Mouse (Mus musculus) midbrain, embryonic 16.5 days (tissue): ENCODE measurements at regions not wholly inside any gene's neighbourhood (a gene's known extent, or its start where the extent isn't known, plus 50 kb on each side); places are given as distances from the start of the nearest gene placed in this dataset.
"Not testable (repeated sequence)": the region's sequence is repeated elsewhere in the genome, so short reads cannot be mapped to it uniquely, and the experiment has no call there.

Experiments used
- ATAC-seq: fragments of 200-750 bp; cut with Nextera tagmentation; 2 replicates; pipeline ENCODE4 v1.8.0; 2017; ENCODE audit warnings: moderate TSS enrichment
- H3K27ac ChIP-seq: fragments of 300-500 bp; sonication (generic); 2 replicates; pipeline ENCODE4 v1.5.1; 2014; ENCODE audit warnings: mild to moderate bottlenecking, low read length, mixed read lengths
- H3K27me3 ChIP-seq: fragments of 300-500 bp; sonication (generic); 2 replicates; pipeline ENCODE4 v1.6.1; 2014; ENCODE audit warnings: low read depth, low read length, mixed read lengths; ENCODE audit not compliant: control insufficient read depth, insufficient read depth
- H3K36me3 ChIP-seq: fragments of 300-500 bp; sonication (generic); 2 replicates; pipeline ENCODE4 v1.6.1; 2014; ENCODE audit warnings: mild to moderate bottlenecking, low read length, moderate library complexity, mixed read lengths; ENCODE audit not compliant: control insufficient read depth, insufficient read depth
- H3K4me1 ChIP-seq: fragments of 300-500 bp; sonication (generic); 2 replicates; pipeline ENCODE4 v1.6.1; 2014; ENCODE audit warnings: mild to moderate bottlenecking, low read length, mixed read lengths; ENCODE audit not compliant: control insufficient read depth, insufficient read depth
- H3K4me2 ChIP-seq: fragments of 300-500 bp; sonication (generic); 2 replicates; pipeline ENCODE4 v1.6.1; 2014; ENCODE audit warnings: mild to moderate bottlenecking, low read length, mixed read lengths
- H3K4me3 ChIP-seq: fragments of 300-500 bp; sonication (generic); 2 replicates; pipeline ENCODE4 v1.5.1; 2014; ENCODE audit warnings: low read depth, mild to moderate bottlenecking, low read length, moderate library complexity, mixed read lengths
- H3K9ac ChIP-seq: fragments of 300-500 bp; sonication (generic); 2 replicates; pipeline ENCODE4 v1.6.1; 2014; ENCODE audit warnings: low read depth, low read length, mixed read lengths
- H3K9me3 ChIP-seq: fragments of 300-500 bp; sonication (generic); replicated peaks from 2 replicates; pipeline ENCODE4 v1.6.1; 2014; ENCODE audit warnings: mild to moderate bottlenecking, low read length, mixed read lengths; ENCODE audit not compliant: control insufficient read depth, poor library complexity, severe bottlenecking
- WGBS: fragments of 180-500 bp; shearing (Covaris S2); extraction: QIAGEN DNeasy Blood & Tissue Kit; methylation state at CpG from one replicate; pipeline ENCODE4 v1.1.7; 2014; 5-methylcytosine and 5-hydroxymethylcytosine counted together

GRCm38 (mm10) chr17:69563165-69563564, 124.0 kb downstream of the Akain1 start:
- ATAC-seq, result peak; percentile 90
- Histone ChIP-seq H3K4me1 (no peaks in the 10 kb centered on the region), H3K4me3 (no peak overlapping the region), H3K27me3 (no peaks in the 10 kb centered on the region), H3K27ac (no peak overlapping the region), H3K9ac (no peak overlapping the region), H3K4me2 (no peak overlapping the region), H3K36me3 (no peaks in the 10 kb centered on the region), H3K9me3 (no peaks in the 10 kb centered on the region)
- WGBS, result 9% methylated on average over 4 of the region's 4 CpGs

GRCm38 (mm10) chr17:69571070-69571669, 132.0 kb downstream of the Akain1 start:
- not testable (repeated sequence) for H3K27me3 ChIP-seq, ATAC-seq, H3K9ac ChIP-seq, H3K9me3 ChIP-seq, H3K4me2 ChIP-seq, H3K27ac ChIP-seq, H3K36me3 ChIP-seq, H3K4me3 ChIP-seq, H3K4me1 ChIP-seq
- whole genome bisulfite sequencing, result 71% methylated on average over 8 of the region's 8 CpGs

- Histone ChIP-seq H3K27ac (no peak overlapping the region), H3K9ac (no peak overlapping the region), H3K4me1 (no peaks in the 10 kb centered on the region), H3K4me2 (no peak overlapping the region), H3K27me3 (no peaks in the 10 kb centered on the region), H3K36me3 (no peaks in the 10 kb centered on the region), H3K4me3 (no peak overlapping the region), H3K9me3 (no peaks in the 10 kb centered on the region)
- no peak for ATAC-seq
- 73% methylated on average over 4 of the region's 4 CpGs for WGBS
Measured at GRCm38 (mm10) chr17:69590553-69590952, 151.4 kb downstream of the Akain1 start.

GRCm38 (mm10) chr17:69597773-69598295, 158.7 kb downstream of the Akain1 start:
- no peaks in the 10 kb centered on the region for H3K4me1 ChIP-seq
- no peaks in the 10 kb centered on the region for H3K36me3 ChIP-seq
- 79% methylated on average over 3 of the region's 3 CpGs for WGBS
- H3K27ac ChIP-seq, result no peak overlapping the region
- no peak overlapping the region for H3K9ac ChIP-seq
- no peaks in the 10 kb centered on the region for H3K27me3 ChIP-seq
- H3K4me2 ChIP-seq, result no peak overlapping the region
- H3K9me3 ChIP-seq, result no peaks in the 10 kb centered on the region
- H3K4me3 ChIP-seq, result no peak overlapping the region
- no peak for ATAC-seq

GRCm38 (mm10) chr17:69598461-69598860, 159.3 kb downstream of the Akain1 start:
- 94% methylated on average over 5 of the region's 5 CpGs for WGBS
- H3K27ac ChIP-seq, result no peak overlapping the region
- H3K27me3 ChIP-seq, result no peaks in the 10 kb centered on the region
- H3K4me3 ChIP-seq, result no peak overlapping the region
- H3K9ac ChIP-seq, result no peak overlapping the region
- no peak for ATAC-seq
- no peaks in the 10 kb centered on the region for H3K36me3 ChIP-seq
- H3K4me1 ChIP-seq, result no peaks in the 10 kb centered on the region
- no peak overlapping the region for H3K4me2 ChIP-seq
- H3K9me3 ChIP-seq, result no peaks in the 10 kb centered on the region

- ATAC-seq, result no peak
Measured at GRCm38 (mm10) chr17:69603596-69603995, 164.5 kb downstream of the Akain1 start.

GRCm38 (mm10) chr17:69604698-69605097, 165.6 kb downstream of the Akain1 start:
- H3K4me1 ChIP-seq, result no peaks in the 10 kb centered on the region
- H3K27me3 ChIP-seq, result no peaks in the 10 kb centered on the region
- H3K9me3 ChIP-seq, result no peaks in the 10 kb centered on the region
- no peak overlapping the region for H3K4me2 ChIP-seq
- no peak overlapping the region for H3K4me3 ChIP-seq
- 65% methylated on average over 6 of the region's 6 CpGs for WGBS
- H3K9ac ChIP-seq, result no peak overlapping the region
- no peak overlapping the region for H3K27ac ChIP-seq
- H3K36me3 ChIP-seq, result no peaks in the 10 kb centered on the region
- no peak for ATAC-seq

More at GRCm38 (mm10) chr17:69603596-69603995, 164.5 kb downstream of the Akain1 start:
- no peak overlapping the region for H3K9ac ChIP-seq
- H3K9me3 ChIP-seq, result no peaks in the 10 kb centered on the region
- H3K4me1 ChIP-seq, result no peaks in the 10 kb centered on the region
- no peak overlapping the region for H3K4me2 ChIP-seq
- no peaks in the 10 kb centered on the region for H3K36me3 ChIP-seq
- H3K27ac ChIP-seq, result no peak overlapping the region
- no peak overlapping the region for H3K4me3 ChIP-seq
- H3K27me3 ChIP-seq, result no peaks in the 10 kb centered on the region

- no peaks in the 10 kb centered on the region for H3K4me1 ChIP-seq
- H3K27me3 ChIP-seq, result no peaks in the 10 kb centered on the region
Measured at GRCm38 (mm10) chr17:69605458-69605857, 166.3 kb downstream of the Akain1 start.

GRCm38 (mm10) chr17:69631411-69631810, 192.3 kb downstream of the Akain1 start:
- Histone ChIP-seq H3K4me2 (no peak overlapping the region), H3K4me3 (no peak overlapping the region), H3K27ac (no peak overlapping the region), H3K9me3 (no peaks in the 10 kb centered on the region), H3K36me3 (no peaks in the 10 kb centered on the region), H3K27me3 (no peaks in the 10 kb centered on the region), H3K4me1 (no peaks in the 10 kb centered on the region), H3K9ac (no peak overlapping the region)
- WGBS, result 78% methylated on average over 3 of the region's 3 CpGs
- ATAC-seq, result no peak

More at GRCm38 (mm10) chr17:69605458-69605857, 166.3 kb downstream of the Akain1 start:
- Histone ChIP-seq H3K36me3 (no peaks in the 10 kb centered on the region), H3K4me2 (no peak overlapping the region), H3K27ac (no peak overlapping the region), H3K9ac (no peak overlapping the region), H3K9me3 (no peaks in the 10 kb centered on the region), H3K4me3 (no peak overlapping the region)
- WGBS, result 77% methylated on average over 9 of the region's 9 CpGs
- ATAC-seq, result no peak
